Mouse (Mus musculus) limb, embryonic 13.5 days (tissue): ENCODE measurements around the gene Samd4b. TPM values are rescaled to one million over a fixed set of nuclear protein-coding genes. Genes with fewer than 3 reads are reported as not detected.

Experiments used
- ATAC-seq: fragments of 200-750 bp; cut with Nextera tagmentation; 2 replicates; pipeline ENCODE4 v1.8.0; 2017; ENCODE audit warnings: low read depth, moderate number of reproducible peaks, moderate TSS enrichment; ENCODE audit not compliant: low FRiP score
- H3K27ac ChIP-seq: fragments of 300-500 bp; sonication (generic); 2 replicates; pipeline ENCODE4 v1.5.1; 2015; ENCODE audit warnings: inconsistent platforms, mild to moderate bottlenecking, moderate library complexity
- H3K27me3 ChIP-seq: fragments of 300-500 bp; sonication (generic); 2 replicates; pipeline ENCODE4 v1.6.1; 2015; ENCODE audit warnings: mild to moderate bottlenecking, inconsistent platforms
- H3K36me3 ChIP-seq: fragments of 300-500 bp; sonication (generic); 2 replicates; pipeline ENCODE4 v1.6.1; 2015; ENCODE audit warnings: inconsistent platforms, mild to moderate bottlenecking, moderate library complexity
- H3K4me1 ChIP-seq: fragments of 300-500 bp; sonication (generic); 2 replicates; pipeline ENCODE4 v1.6.1; 2015; ENCODE audit warnings: inconsistent platforms
- H3K4me2 ChIP-seq: fragments of 300-500 bp; sonication (generic); replicated peaks from 2 replicates; pipeline ENCODE4 v1.6.1; 2015; ENCODE audit warnings: inconsistent platforms, mild to moderate bottlenecking, moderate library complexity
- H3K4me3 ChIP-seq: fragments of 300-500 bp; sonication (generic); 2 replicates; pipeline ENCODE4 v1.5.1; 2015; ENCODE audit warnings: moderate library complexity, mild to moderate bottlenecking, inconsistent platforms
- H3K9ac ChIP-seq: fragments of 300-500 bp; sonication (generic); 2 replicates; pipeline ENCODE4 v1.6.1; 2015; ENCODE audit warnings: mild to moderate bottlenecking, inconsistent platforms
- H3K9me3 ChIP-seq: fragments of 300-500 bp; sonication (generic); 2 replicates; pipeline ENCODE4 v1.6.1; 2016; ENCODE audit warnings: inconsistent platforms
- WGBS: fragments of 180-500 bp; shearing (Covaris S2); methylation state at CpG from one replicate; pipeline ENCODE4 v1.1.7; 2015; 5-methylcytosine and 5-hydroxymethylcytosine counted together
- polyA plus RNA-seq: library from polyadenylated mRNA; unstranded; fragments of >200 nt; fragmentation: Nextera tagmentation; extraction: Ambion mirVana; gene quantifications from 2 replicates; pipeline ENCODE4 v1.2.1, GENCODE M21; 2015

The Samd4b gene
- polyA plus RNA-seq, 1 experiment from 2014 or later: 31.7 TPM

DNA sequence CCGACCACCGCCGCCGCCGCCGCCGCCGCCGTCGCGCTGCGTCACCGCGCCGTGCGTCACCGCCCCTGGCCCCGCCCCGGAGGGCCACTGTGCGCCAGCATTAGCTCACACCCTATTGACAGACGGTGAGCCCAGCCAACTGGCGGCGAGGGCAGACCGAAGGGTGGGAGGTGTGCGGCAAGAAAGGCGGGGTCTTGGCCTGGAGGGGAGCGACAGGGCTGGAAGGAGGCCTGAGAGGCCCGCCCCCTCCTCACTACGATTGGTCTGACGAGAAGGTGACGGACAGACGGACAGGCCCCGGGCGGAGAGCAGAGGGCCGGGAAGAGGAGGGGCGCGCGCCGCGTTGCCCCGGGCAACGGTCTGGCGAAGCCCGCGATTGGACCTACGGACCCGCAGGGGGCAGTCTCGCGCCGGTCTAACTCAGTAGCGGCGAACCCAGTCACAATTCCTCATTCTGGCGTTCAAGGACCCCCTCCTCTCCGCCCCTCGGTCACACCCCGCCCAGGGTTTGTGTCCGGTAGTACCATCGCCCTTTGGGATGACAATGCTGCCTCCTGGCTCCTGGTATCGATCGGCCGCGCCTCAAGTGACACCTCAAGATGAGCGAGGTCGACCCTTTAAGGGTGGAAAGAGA, 161.6 kb downstream of the Samd4b start:
- peak overlapping the region; percentile 63; the same call in 1 of the 2 replicates for H3K27ac ChIP-seq
- under 1% methylated on average over 59 of the region's 64 CpGs for WGBS
- peak overlapping the region; percentile 70 for H3K4me2 ChIP-seq
- peak overlapping the region; percentile 99 for H3K9ac ChIP-seq
- peak; percentile 99 for ATAC-seq
- H3K9me3 ChIP-seq: no peaks in the 10 kb centered on the region
- peaks cover 14% of the 10 kb centered on the region; the same call in 1 of the 2 replicates for H3K36me3 ChIP-seq
- no peaks in the 10 kb centered on the region for H3K27me3 ChIP-seq
- H3K4me3 ChIP-seq: peak overlapping the region; percentile 95
- H3K4me1 ChIP-seq: peaks cover 41% of the 10 kb centered on the region

DNA sequence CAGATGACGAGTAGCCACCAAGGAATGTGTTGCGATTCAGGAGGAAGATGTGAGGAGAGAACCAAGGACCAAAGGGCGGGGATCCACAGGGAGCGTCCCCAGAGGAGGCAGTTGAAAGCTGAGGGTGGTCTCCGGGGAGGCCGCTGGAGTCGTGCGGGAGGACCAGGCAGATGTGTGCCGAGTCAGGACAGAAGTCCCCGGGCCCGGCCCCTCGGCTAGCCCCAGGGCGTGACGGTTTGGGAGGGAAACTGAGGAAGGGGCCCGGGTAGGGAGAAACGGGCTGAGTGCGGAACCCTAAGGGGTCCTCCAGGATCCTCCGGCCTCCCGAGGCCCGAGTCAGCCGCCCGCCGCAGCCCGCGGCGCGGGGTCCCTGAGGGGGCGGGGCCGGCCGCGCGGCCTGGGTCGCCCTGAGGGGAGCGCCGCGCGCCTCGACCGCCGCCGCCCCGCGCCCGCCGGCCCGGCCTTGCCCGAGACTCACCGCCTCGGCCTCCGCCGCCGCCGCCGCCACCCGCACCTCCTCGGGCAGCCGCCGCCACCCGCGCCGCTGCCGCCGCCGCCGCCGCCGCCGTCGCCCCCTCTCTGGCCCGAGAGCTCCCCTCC, 162.2 kb downstream of the Samd4b start:
- Histone ChIP-seq H3K27me3 (no peaks in the 10 kb centered on the region), H3K36me3 (peaks cover 14% of the 10 kb centered on the region; the same call in 1 of the 2 replicates), H3K9me3 (no peaks in the 10 kb centered on the region), H3K4me3 (peak overlapping the region; percentile 95), H3K4me2 (peak overlapping the region; percentile 90), H3K9ac (peak overlapping the region; percentile 99), H3K4me1 (peaks cover 41% of the 10 kb centered on the region), H3K27ac (peak overlapping the region; percentile 58; the same call in 1 of the 2 replicates)
- WGBS: 0% methylated on average over 23 of the region's 70 CpGs
- ATAC-seq: peak; percentile 41

DNA sequence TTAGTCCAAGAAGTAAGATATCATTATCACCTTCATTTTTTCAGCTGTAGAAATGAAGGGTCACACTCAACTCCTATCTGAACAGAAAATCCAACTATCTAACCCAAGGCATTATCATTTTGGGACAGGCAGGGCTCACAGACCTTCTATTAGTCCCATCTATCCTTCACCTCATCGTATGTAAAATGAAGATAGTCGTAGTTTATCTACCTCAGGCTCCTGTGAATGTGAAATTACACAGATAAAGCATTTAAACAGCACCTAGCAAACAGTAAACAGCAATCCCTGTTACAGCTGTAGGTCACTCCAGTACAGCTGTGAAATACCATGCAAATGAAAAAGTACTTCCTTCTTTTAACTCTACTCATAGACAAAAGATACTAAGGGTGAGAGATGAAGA, 165.7 kb downstream of the Samd4b start:
- ATAC-seq: no peak
- Histone ChIP-seq H3K9ac (no peak overlapping the region), H3K27ac (no peak overlapping the region), H3K9me3 (no peaks in the 10 kb centered on the region), H3K4me1 (peaks cover 38% of the 10 kb centered on the region), H3K36me3 (peaks cover 27% of the 10 kb centered on the region), H3K27me3 (no peaks in the 10 kb centered on the region), H3K4me2 (no peak overlapping the region), H3K4me3 (no peak overlapping the region)
- 92% methylated on average over 2 of the region's 2 CpGs for WGBS

DNA sequence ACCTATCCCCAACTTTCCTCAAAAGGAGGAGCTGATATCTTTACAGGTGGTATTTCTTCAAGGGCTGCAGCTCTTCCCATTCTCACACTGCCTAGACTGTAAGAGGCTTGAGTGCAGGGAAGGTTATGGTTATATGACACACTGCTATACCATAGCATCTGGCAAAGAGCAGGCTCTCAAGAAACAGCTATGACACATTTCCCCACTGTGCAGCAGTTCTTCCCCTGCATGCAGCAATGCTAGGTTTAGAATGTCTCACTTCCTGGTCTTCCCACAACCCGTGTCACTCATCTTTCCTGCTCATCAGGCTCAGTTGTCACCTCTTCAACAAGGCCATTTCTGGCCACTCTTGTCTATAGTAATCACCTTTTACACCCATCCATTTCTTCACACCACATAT, 167.4 kb downstream of the Samd4b start:
- peaks cover 31% of the 10 kb centered on the region for H3K36me3 ChIP-seq
- H3K27ac ChIP-seq: no peak overlapping the region
- no peaks in the 10 kb centered on the region for H3K9me3 ChIP-seq
- H3K4me1 ChIP-seq: peaks cover 35% of the 10 kb centered on the region
- WGBS: 78% methylated on average over 1 of the region's 1 CpGs
- no peak for ATAC-seq
- H3K27me3 ChIP-seq: no peaks in the 10 kb centered on the region
- no peak overlapping the region for H3K9ac ChIP-seq
- no peak overlapping the region for H3K4me2 ChIP-seq
- no peak overlapping the region for H3K4me3 ChIP-seq

DNA sequence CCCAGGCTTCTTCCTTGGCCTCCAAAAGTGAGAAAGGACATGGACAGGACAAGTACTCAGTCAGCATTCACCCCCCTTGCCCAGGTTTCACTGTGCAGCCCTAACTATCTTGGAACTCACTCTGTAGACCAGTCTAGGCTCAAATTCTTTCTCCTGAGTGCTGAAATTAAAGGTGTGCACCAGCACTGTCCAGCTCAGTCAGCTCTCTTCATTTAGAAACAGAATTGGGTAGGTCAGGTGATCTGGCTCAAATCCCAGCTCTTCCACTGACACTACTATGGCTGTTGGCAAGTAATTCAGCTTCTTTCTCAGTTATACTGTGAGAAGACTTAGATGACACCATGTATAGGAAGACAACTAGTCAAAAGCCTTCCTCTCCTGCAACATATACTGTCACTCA, 170.2 kb downstream of the Samd4b start:
- peaks cover 35% of the 10 kb centered on the region for H3K36me3 ChIP-seq
- no peak overlapping the region for H3K4me2 ChIP-seq
- no peak for ATAC-seq
- no peak overlapping the region for H3K9ac ChIP-seq
- H3K4me1 ChIP-seq: 0 out of 2 replicates have a peak, but pooled peaks cover 8% of the 10 kb centered on the region
- no peaks in the 10 kb centered on the region for H3K27me3 ChIP-seq
- H3K9me3 ChIP-seq: no peaks in the 10 kb centered on the region
- no peak overlapping the region for H3K27ac ChIP-seq
- H3K4me3 ChIP-seq: no peak overlapping the region

DNA sequence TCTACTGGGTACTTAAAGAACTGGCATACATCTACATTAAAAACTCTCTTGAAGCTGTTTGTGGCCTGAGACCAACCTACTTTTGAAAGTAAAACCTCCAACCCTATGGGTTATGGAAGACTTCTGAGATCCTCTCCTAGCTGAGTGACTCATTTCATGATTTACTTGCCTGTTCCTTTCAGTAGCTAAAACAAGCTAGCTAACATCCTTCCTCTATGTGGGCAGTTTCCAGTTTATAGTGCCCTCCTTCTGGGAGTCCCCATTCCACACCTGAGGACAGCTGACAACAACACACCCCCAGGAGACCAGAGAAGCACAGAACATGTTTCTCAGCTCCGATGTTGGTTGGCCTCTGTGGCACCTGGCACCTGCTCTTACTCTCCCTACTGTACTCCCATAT, 174.9 kb downstream of the Samd4b start:
- no peak for ATAC-seq
- no peak overlapping the region for H3K27ac ChIP-seq
- WGBS: 95% methylated on average over 1 of the region's 1 CpGs
- H3K27me3 ChIP-seq: no peaks in the 10 kb centered on the region
- no peak overlapping the region for H3K4me3 ChIP-seq
- H3K4me2 ChIP-seq: no peak overlapping the region
- no peaks in the 10 kb centered on the region for H3K4me1 ChIP-seq
- H3K9ac ChIP-seq: no peak overlapping the region
- no peaks in the 10 kb centered on the region for H3K9me3 ChIP-seq
- peaks cover 70% of the 10 kb centered on the region for H3K36me3 ChIP-seq

DNA sequence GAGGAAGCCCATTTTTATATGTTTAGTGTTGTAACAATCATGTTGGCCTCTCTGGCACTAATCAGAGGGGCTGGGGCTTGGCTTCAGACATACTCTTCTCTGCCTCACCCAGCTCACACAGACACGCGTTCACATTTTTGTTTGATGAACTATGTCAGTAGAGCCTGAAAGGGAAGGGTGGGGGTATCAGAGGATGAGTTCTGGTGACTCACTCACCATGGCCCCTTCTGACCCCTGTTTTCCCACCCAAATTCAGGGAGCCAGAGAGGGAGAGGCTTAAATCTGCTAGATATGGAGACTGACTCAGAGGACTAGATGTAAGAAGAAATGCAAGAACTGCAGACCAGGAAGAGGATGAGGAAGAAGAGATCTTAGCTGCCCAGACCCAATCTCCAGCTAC, 178.5 kb downstream of the Samd4b start:
- Histone ChIP-seq H3K4me1 (no peaks in the 10 kb centered on the region), H3K27ac (no peak overlapping the region), H3K9me3 (no peaks in the 10 kb centered on the region), H3K4me2 (no peak overlapping the region), H3K27me3 (no peaks in the 10 kb centered on the region), H3K4me3 (no peak overlapping the region), H3K9ac (no peak overlapping the region), H3K36me3 (peaks cover 94% of the 10 kb centered on the region)
- 98% methylated on average over 2 of the region's 2 CpGs for WGBS
- no peak for ATAC-seq

DNA sequence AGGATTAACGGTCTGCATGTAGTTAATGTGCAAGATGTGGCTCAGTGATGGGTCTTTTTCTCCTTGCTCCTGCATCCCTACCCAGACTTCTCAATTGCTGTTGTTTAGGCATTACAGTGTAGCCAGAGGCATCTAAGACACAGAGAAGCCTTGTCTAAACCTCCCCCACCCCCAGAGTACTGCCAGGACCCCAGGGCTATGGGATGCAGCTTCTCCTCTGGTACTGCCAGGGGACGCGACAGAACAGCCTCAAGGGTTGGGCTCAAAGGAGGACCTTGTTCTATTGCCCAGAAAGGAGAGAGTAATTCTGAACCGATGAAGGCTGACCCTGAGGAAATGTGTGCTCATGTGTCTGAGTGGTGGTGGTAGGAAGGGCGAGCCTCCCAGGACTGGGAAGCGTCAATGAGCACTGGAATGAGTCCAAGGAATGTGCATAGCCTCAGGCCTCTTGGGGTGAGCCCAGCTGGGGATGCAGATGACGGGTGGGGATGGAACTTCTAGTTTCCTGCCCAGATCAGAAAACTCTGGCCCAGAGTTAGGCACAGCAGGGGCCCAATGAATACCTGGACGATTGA, 179.8 kb downstream of the Samd4b start:
- Histone ChIP-seq H3K27me3 (no peaks in the 10 kb centered on the region), H3K36me3 (peaks cover 99% of the 10 kb centered on the region)
- whole genome bisulfite sequencing: 75% methylated on average over 8 of the region's 8 CpGs

DNA sequence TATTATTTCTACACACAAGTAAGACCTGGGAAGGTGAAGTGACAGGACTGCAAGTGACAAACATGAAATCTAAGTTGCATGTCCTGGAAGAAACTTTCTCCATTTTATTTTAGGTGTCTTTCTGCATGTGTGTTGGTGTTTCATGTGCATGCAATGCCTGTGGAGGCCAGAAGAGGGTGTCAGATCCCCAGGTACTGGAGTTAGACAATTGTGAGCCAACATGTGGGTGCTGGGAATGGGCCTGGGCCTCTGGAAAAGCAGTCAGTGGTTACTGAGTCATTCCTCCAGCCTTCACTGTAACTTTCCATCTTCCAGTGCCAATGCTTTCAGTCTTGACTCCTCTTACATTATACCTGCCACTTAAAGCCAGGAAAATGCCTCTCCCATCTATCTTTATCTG, 180.6 kb downstream of the Samd4b start:
- H3K9ac ChIP-seq: 0 out of 2 replicates have a peak overlapping the region, but pooled peaks have one; percentile 31
- no peak overlapping the region for H3K4me3 ChIP-seq
- H3K27me3 ChIP-seq: no peaks in the 10 kb centered on the region
- H3K4me1 ChIP-seq: no peaks in the 10 kb centered on the region
- H3K36me3 ChIP-seq: peaks cover 99% of the 10 kb centered on the region
- no peaks in the 10 kb centered on the region for H3K9me3 ChIP-seq
- H3K27ac ChIP-seq: no peak overlapping the region
- no peak for ATAC-seq
- H3K4me2 ChIP-seq: no peak overlapping the region

More for the DNA sequence above, 179.8 kb downstream of the Samd4b start:
- no peak for ATAC-seq
- Histone ChIP-seq H3K4me2 (no peak overlapping the region), H3K4me3 (no peak overlapping the region), H3K4me1 (no peaks in the 10 kb centered on the region), H3K27ac (no peak overlapping the region), H3K9ac (no peak overlapping the region), H3K9me3 (no peaks in the 10 kb centered on the region)

DNA sequence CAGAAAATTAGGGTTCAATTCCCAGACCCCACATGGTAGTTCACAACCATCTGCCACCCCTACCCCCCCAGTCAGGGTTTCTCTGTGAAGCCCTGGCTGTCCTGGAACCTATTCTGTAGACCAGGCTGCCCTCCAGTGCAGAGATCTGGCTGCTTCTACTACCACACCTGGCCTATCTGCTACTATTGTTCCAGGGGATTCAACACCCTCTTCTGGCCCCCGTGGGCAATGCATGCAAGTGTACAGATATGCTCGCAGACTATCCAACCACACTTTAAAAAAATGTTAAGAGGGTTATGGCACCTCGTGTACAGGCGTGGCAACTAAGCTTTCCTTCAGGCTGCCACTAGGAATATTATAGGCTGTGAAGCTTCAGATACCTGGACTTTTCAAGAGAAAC, 185.1 kb downstream of the Samd4b start:
- Histone ChIP-seq H3K27ac (no peak overlapping the region), H3K4me2 (no peak overlapping the region), H3K27me3 (no peaks in the 10 kb centered on the region), H3K4me1 (no peaks in the 10 kb centered on the region), H3K9ac (no peak overlapping the region), H3K4me3 (no peak overlapping the region), H3K9me3 (no peaks in the 10 kb centered on the region), H3K36me3 (peaks cover 95% of the 10 kb centered on the region)
- WGBS: 87% methylated on average over 4 of the region's 4 CpGs
- no peak for ATAC-seq

DNA sequence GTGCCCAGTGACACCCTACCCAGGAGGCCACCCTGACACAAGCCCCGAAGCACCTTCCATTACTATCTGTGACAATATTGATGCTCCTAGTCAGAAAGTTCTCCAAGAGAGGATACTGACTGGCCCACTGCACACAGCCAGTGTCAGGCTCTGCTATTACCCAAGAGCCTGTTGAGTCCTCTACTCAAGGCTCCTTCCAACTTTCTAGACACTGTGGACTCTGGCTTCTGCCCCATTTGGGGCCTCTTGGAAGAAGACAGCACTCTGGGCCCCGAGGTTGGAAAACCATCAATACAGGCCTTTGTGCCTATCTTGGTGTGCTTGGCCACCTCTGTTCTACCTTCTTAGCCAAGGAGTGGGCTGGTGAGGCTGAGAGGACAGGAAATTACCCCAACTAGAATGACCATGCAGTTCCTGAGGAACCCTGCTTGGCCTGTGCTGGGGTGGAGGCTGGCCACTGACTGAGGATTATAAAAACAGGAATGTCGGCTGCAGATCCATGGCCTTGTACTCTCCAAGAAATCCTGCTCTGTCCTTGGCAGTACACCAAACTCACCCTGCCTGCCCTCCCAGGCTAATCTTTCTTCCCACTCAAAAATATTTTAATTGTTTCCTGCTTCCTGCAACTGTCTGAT, 187.0 kb downstream of the Samd4b start:
- H3K4me3 ChIP-seq: no peak overlapping the region
- H3K27ac ChIP-seq: no peak overlapping the region
- H3K9me3 ChIP-seq: no peaks in the 10 kb centered on the region
- no peak for ATAC-seq
- peaks cover 95% of the 10 kb centered on the region for H3K36me3 ChIP-seq
- H3K4me1 ChIP-seq: no peaks in the 10 kb centered on the region
- 88% methylated on average over 3 of the region's 3 CpGs for WGBS
- H3K27me3 ChIP-seq: no peaks in the 10 kb centered on the region
- no peak overlapping the region for H3K4me2 ChIP-seq
- H3K9ac ChIP-seq: no peak overlapping the region

DNA sequence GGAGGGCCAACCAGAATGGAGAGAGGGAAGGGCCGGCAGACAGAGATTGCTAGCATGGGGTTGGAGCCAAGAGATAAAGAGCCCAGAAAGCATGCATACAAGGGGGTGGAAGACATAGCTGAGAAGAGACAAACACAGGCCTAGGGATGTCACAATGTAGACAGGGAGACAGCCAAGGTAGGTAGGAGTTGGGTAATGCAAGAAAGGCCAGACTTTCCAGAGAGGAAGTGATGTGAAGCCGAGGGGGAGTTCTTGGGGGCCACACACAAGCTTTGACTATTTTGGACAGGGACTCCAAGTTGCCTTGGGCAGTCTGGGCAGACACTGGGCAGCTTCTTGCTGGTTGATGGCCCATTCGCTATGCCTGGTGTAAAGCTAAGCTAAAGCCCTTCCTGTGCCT, 196.0 kb downstream of the Samd4b start:
- H3K9ac ChIP-seq: no peak overlapping the region
- no peaks in the 10 kb centered on the region for H3K4me1 ChIP-seq
- H3K36me3 ChIP-seq: peaks cover 95% of the 10 kb centered on the region
- 74% methylated on average over 3 of the region's 3 CpGs for WGBS
- ATAC-seq: no peak
- H3K27ac ChIP-seq: no peak overlapping the region
- no peak overlapping the region for H3K4me2 ChIP-seq
- no peaks in the 10 kb centered on the region for H3K9me3 ChIP-seq
- H3K4me3 ChIP-seq: no peak overlapping the region
- H3K27me3 ChIP-seq: no peaks in the 10 kb centered on the region
